Mouse (Mus musculus) v-Abl transformed pro-B cells (cell line): ENCODE results near the gene Phf3.

Experiments
- in situ Hi-C, 2 experiments: fragments of 400-800 bp; cut with MboI; formaldehyde crosslinking; loops; one replicate each; pipeline ENCODE4 v1.15.1; 2025; ENCODE audit not compliant: unreplicated experiment in 2 of 2

Gene Phf3

GRCm38 (mm10) chr1:30835512-30835911 is 38.2 kb downstream of the Phf3 start:
- in situ Hi-C loops = no loop called here

DNA sequence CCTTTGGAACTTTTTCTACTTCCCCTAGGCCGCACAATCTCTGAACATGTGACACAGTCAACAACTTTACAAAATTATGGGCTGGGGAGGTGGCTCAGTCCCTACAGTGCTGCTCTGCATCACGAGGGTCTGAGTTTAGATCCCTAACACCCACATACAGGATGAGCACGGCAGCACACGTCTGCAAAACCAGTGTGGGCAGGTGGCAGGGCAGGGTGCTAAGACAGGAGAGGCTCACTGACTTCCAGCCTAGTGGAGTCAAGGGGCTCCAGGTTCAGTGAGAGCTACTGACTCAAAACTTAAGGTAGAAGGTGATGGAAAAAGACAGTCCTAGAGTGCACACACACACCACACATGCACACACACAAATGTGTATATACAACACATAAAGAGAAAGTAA is 40.9 kb downstream of the Phf3 start:
- in situ Hi-C loops = no loop called here

DNA sequence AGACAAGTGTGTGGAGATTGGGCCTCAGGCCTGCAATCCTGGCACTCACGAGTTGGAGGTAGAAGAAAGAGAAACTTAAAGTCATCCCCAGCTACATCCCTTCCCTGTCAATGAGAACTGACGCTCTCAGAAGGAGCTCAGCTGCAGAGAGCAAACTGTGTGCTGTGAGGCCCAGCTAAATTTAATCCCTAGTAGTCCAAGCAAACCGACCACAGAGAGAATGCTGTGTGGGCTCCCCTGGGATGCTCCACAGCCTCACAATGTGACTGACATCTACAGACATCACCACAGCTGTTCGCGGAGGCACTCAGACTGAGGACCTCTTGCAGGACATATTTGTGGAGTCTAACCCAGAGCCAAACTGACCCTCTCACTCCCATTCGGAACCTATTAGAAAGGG is 54.3 kb downstream of the Phf3 start:
- in situ Hi-C loops = no loop called here

DNA sequence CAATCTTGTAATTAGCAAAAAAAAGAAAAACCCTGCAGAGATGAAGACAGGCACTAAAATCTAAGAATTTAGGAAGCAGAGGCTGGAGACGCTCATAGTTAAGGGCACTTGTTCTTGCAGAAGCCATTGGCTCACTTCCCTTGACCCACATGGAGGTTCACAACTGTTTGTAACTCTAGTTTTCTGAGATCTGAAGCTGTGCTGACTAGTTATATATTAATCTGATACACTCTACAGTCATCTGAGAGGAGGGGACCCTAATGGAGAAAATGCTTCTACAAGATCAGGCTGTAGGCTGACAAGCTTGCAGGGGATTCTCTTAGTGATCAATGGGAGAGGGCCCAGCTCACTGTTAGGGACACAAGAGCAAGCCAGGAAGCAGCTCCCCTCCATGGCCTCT is 58.1 kb downstream of the Phf3 start:
- in situ Hi-C loops = no loop called here

GRCm38 (mm10) chr1:30814987-30815386 is 58.7 kb downstream of the Phf3 start:
- in situ Hi-C loops = no loop called here

DNA sequence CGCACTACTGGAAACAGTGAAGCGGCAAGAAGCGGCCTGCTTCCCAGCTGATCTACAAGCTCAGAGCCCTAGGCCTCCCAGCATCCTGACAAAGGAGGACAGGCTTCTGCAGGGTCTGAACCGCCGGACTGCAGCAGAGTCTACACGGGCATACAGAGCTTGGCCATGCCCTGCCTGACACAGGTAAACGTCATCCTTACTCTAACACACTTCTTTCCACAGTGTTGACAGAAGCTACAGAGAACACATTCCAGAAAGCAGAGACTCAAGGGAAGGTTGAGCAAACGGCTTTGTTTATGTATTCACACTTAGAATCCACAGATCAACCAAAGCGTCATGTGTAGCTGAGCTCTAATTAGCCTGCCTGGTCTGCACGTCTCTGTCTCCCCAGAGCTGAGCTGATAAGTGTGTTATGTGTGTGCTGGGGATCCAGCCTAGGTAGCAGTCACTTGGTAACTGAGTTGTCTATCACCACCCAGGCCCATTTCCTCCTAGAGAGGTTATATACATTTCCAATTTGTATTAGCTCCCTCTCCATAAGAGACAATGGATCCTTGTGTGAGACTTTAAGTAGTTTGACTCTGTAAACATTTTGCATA is 65.5 kb downstream of the Phf3 start:
- in situ Hi-C loops = no loop called here

GRCm38 (mm10) chr1:30805688-30806285 is 67.9 kb downstream of the Phf3 start:
- in situ Hi-C loops = no loop called here

- in situ Hi-C loops = no loop called here
These were observed 68.8 kb downstream of the Phf3 start for GRCm38 (mm10) chr1:30804919-30805318.

- in situ Hi-C loops = no loop called here
These were observed 71.8 kb downstream of the Phf3 start for GRCm38 (mm10) chr1:30801911-30802310.

DNA sequence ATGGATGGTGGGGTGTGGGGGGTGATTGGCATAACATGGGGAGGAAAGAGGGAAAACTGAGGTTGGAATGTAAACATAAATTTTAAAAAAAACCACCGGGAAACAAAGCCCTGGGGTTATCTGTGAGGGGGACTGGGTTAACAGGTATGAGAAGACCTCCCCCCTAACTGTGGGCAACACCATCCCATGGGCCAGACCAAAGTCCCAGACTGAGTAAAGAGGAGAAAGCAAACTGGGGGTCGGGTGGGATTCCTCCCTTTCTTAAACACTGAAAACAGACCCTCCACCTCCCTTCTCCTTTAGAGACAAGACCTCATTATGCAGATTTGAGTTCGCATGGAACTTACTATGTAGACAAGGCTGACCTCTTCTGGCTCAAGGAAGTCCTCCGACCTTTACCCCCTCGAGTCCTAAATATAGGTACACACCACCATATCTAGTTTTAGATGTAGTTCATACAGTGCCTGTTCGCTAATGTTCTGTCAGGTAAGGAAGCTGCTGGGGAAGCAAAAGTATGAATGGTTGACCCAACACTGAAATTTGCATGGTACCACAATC is 74.4 kb downstream of the Phf3 start:
- in situ Hi-C loops = loop anchor here in 1 of 2 experiments (10.0 kb wide), 1 partner anchor 135 kb away; no protein-coding TSS in a partner anchor

GRCm38 (mm10) chr1:30794606-30795005 is 79.1 kb downstream of the Phf3 start:
- in situ Hi-C loops = loop anchor here in 1 of 2 experiments (5.0 to 10.0 kb wide), 2 partner anchors 140 to 408 kb away; no protein-coding TSS in a partner anchor

GRCm38 (mm10) chr1:30793357-30793883 is 80.3 kb downstream of the Phf3 start:
- in situ Hi-C loops = loop anchor here in 1 of 2 experiments (5.0 to 10.0 kb wide), 2 partner anchors 141 to 409 kb away; no protein-coding TSS in a partner anchor

- in situ Hi-C loops = loop anchor here in 1 of 2 experiments (5.0 to 10.0 kb wide), 2 partner anchors 142 to 409 kb away; no protein-coding TSS in a partner anchor
These were observed 80.8 kb downstream of the Phf3 start for GRCm38 (mm10) chr1:30792935-30793334.

DNA sequence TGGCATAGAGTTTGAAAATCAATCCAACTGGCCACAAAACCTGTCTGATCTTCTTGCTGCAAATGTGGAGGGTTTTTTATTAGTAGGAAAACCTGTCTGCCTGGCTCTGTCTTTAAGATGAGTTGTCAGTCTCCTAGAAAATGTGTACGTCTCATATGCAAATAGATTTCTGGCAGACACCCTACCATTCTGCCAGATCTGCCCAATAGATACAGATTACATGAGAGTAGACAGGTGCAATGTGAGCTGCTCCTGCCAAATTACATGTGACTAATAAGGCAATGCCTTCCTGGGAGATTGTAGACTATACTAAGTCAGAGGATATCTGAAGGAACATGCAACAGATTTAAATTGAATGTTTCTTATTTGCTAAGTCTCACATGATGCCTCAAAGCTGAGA is 83.5 kb downstream of the Phf3 start:
- in situ Hi-C loops = loop anchor here in 1 of 2 experiments (5.0 to 10.0 kb wide), 2 partner anchors 145 to 412 kb away; no protein-coding TSS in a partner anchor

DNA sequence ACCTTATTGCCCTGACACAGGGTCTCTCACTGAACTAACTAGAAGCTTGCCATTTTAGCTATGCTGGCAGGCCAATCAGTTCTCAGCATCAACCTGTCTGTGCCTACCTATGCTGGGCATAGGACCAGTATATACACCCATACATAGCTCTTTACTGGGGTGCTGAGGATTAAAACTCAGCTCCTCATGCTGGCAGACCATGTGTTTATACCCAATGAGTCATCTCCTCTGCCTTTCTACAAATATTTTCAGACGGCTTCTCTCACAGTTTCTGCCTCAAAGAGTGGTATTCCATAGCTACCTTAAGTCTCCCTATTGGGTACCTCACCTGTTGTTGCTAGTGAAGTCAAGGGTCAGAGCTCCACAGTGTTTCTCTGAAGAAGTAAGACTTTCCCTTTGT is 84.0 kb downstream of the Phf3 start:
- in situ Hi-C loops = loop anchor here (5.0 to 10.0 kb wide), 3 partner anchors 145 to 413 kb away; no protein-coding TSS in a partner anchor

- in situ Hi-C loops = loop anchor here in 1 of 2 experiments (10.0 kb wide), 1 partner anchor 166 kb away; no protein-coding TSS in a partner anchor
These were observed 84.7 kb downstream of the Phf3 start for GRCm38 (mm10) chr1:30789001-30789400.

- in situ Hi-C loops = loop anchor here in 1 of 2 experiments (10.0 kb wide), 1 partner anchor 168 kb away; no protein-coding TSS in a partner anchor
These were observed 87.1 kb downstream of the Phf3 start for GRCm38 (mm10) chr1:30786583-30786982.

DNA sequence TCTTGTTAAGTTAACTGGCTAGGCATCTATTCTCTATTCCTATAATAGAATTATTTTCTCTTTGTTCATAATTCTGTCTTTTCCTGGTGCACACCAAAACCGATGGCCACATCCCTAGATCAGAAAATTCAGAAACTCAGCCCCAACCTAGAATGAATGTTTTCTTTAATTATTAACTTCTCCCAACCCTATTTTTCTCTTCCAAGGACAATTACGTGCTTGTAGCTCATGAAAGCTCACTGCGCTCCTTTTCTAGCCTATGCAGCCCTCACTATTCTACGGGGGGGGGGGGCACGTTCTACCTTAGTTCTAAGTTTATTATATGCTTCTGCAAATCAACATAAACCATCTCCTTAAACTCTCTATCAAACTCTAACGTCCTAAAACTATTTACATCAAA is 90.0 kb downstream of the Phf3 start:
- in situ Hi-C loops = loop anchor here (5.0 to 10.0 kb wide), 2 partner anchors 171 to 369 kb away; no protein-coding TSS in a partner anchor

DNA sequence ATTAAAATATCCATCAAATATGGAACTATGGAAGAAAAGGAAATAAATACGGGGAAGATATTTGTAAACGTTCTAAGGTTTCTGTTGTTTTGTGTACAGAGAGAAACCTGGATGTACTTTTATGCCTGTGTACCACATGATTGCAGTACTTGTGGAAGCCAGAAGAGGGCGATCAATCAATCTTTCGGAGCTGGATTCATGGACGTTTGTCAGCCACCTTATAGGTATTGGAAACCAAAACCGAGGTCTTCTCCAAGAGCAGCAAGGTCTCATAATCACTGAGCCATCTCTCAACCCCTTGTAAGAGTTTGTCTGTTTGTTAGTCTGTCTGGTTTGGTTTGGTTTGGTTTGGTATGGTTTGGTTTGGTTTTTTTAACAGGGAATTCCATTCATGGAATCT is 93.4 kb downstream of the Phf3 start:
- in situ Hi-C loops = loop anchor here (5.0 to 10.0 kb wide), 2 partner anchors 175 to 372 kb away; no protein-coding TSS in a partner anchor

DNA sequence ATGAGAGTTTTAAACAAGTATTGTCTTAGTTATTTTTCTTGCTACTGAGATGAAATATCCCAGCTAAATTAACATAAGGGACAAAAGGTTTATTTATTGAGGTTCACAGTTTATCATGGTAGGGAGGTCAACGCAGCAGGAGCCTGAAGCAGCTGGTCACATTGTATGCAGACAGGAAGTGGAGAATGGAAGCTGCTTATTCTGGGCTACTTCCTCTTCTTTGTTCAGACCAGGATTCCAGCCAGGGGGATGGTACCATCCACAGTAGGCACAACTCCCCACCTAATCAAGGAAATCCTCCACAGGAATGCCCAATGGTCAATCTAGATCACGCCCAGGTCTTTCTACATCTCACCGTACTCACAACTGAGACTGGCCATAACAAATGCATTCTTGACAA is 94.2 kb downstream of the Phf3 start:
- in situ Hi-C loops = loop anchor here (5.0 to 10.0 kb wide), 2 partner anchors 145 to 373 kb away; no protein-coding TSS in a partner anchor
